Mouse (Mus musculus) limb, embryonic 15.5 days (tissue): Measurements from ENCODE around the gene Depdc5. TPM values are rescaled to one million over a fixed set of nuclear protein-coding genes. Genes with fewer than 3 reads are reported as not detected.
A peak's percentile ranks its signal among the peaks of the same experiment; 100 is the strongest.
"Not testable (repeated sequence)": the region's sequence is repeated elsewhere in the genome, so short reads cannot be mapped to it uniquely, and the experiment has no call there.

Experiments used
- ATAC-seq: fragments of 200-750 bp; cut with Nextera tagmentation; 2 replicates; pipeline ENCODE4 v1.8.0; 2017; ENCODE audit warnings: low read depth, moderate TSS enrichment; ENCODE audit not compliant: insufficient number of reproducible peaks, low FRiP score, low TSS enrichment
- H3K27ac ChIP-seq: fragments of 300-500 bp; sonication (generic); 2 replicates; pipeline ENCODE4 v1.5.1; 2015; ENCODE audit warnings: moderate library complexity, mild to moderate bottlenecking, inconsistent platforms
- H3K27me3 ChIP-seq: fragments of 300-500 bp; sonication (generic); 2 replicates; pipeline ENCODE4 v1.6.1; 2015; ENCODE audit warnings: inconsistent platforms
- H3K36me3 ChIP-seq: fragments of 300-500 bp; sonication (generic); 2 replicates; pipeline ENCODE4 v1.6.1; 2015; ENCODE audit warnings: inconsistent platforms
- H3K4me1 ChIP-seq: fragments of 300-500 bp; sonication (generic); 2 replicates; pipeline ENCODE4 v1.6.1; 2015; ENCODE audit warnings: inconsistent platforms
- H3K4me2 ChIP-seq: fragments of 300-500 bp; sonication (generic); 2 replicates; pipeline ENCODE4 v1.6.1; 2015; ENCODE audit warnings: mild to moderate bottlenecking, inconsistent platforms
- H3K4me3 ChIP-seq: fragments of 300-500 bp; sonication (generic); 2 replicates; pipeline ENCODE4 v1.5.1; 2015; ENCODE audit warnings: mild to moderate bottlenecking, inconsistent platforms
- H3K9ac ChIP-seq: fragments of 300-500 bp; sonication (generic); 2 replicates; pipeline ENCODE4 v1.6.1; 2015; ENCODE audit warnings: inconsistent platforms
- H3K9me3 ChIP-seq: fragments of 300-500 bp; sonication (generic); 2 replicates; pipeline ENCODE4 v1.6.1; 2016; ENCODE audit warnings: inconsistent platforms
- WGBS: fragments of 180-500 bp; shearing (Covaris S2); methylation state at CpG from one replicate; pipeline ENCODE4 v1.1.7; 2015; 5-methylcytosine and 5-hydroxymethylcytosine counted together
- polyA plus RNA-seq: library from polyadenylated mRNA; unstranded; fragments of >200 nt; fragmentation: Nextera tagmentation; extraction: Ambion mirVana; gene quantifications from 2 replicates; pipeline ENCODE4 v1.2.1, GENCODE M21; 2015

Depdc5 gene
- polyA plus RNA-seq, 1 experiment from 2014 or later = 19.7 TPM

GRCm38 (mm10) chr5:32853731-32854507 lies 9.6 kb upstream of the Depdc5 start, which contains the start of gene Prr14l:
TSS of gene Prr14l (minus strand) at chr5:32854256.
- Histone ChIP-seq H3K27me3 (no peaks in the 10 kb centered on the region), H3K36me3 (peaks cover 7% of the 10 kb centered on the region; the same call in 1 of the 2 replicates), H3K9ac (peak within 1 kb of the TSS; percentile 97), H3K4me2 (peak within 1 kb of the TSS; percentile 68), H3K27ac (peak within 1 kb of the TSS; percentile 89), H3K4me3 (peak within 1 kb of the TSS; percentile 97), H3K9me3 (no peaks in the 10 kb centered on the region), H3K4me1 (peaks cover 19% of the 10 kb centered on the region)
- ATAC-seq = peak; percentile 95
- under 1% methylated on average over 51 of the region's 51 CpGs for WGBS

- Histone ChIP-seq H3K9me3 (no peaks in the 10 kb centered on the region), H3K9ac (no peak overlapping the region), H3K27me3 (no peaks in the 10 kb centered on the region), H3K27ac (0 out of 2 replicates have a peak overlapping the region, but pooled peaks have one; percentile 57), H3K36me3 (peaks cover 3% of the 10 kb centered on the region; the same call in 1 of the 2 replicates), H3K4me3 (no peak overlapping the region), H3K4me1 (peaks cover 19% of the 10 kb centered on the region), H3K4me2 (no peak overlapping the region)
- ATAC-seq = no peak
- 90% methylated on average over 4 of the region's 4 CpGs for WGBS
Measured at GRCm38 (mm10) chr5:32854818-32855217, 8.7 kb upstream of the Depdc5 start.

GRCm38 (mm10) chr5:32855274-32855673 lies 8.2 kb upstream of the Depdc5 start:
- H3K9ac ChIP-seq, H3K9me3 ChIP-seq, ATAC-seq, H3K4me3 ChIP-seq, H3K27me3 ChIP-seq, H3K36me3 ChIP-seq, H3K27ac ChIP-seq, H3K4me2 ChIP-seq: not testable (repeated sequence)
- WGBS = 94% methylated on average over 3 of the region's 3 CpGs
- H3K4me1 ChIP-seq = peaks cover 19% of the 10 kb centered on the region

DNA sequence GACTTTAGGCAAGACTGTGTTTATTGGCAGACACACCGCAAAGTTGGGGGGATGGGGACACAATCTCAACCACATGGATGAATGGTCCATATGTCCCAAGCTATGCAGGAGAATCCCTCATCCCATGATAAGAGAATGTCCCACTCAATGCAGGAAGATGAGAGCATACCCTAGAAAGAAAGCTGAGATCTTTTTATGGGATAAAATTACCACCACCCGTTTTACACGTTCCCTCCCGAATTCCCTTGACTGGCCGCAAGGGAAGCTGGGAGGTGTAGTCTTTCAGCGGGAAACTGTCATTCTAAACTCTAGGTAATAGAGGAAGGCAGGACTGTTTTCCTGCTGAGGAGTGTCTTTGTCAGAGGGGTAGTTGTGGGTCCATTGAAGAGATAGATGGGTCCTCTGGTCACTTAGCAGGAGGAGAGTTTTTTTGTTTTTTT lies 5.7 kb upstream of the Depdc5 start:
- H3K36me3 ChIP-seq = no peaks in the 10 kb centered on the region
- under 1% methylated on average over 6 of the region's 6 CpGs for WGBS
- no peaks in the 10 kb centered on the region for H3K9me3 ChIP-seq
- H3K4me2 ChIP-seq = peak overlapping the region; percentile 49
- H3K9ac ChIP-seq = 0 out of 2 replicates have a peak overlapping the region, but pooled peaks have one; percentile 23
- H3K27me3 ChIP-seq = no peaks in the 10 kb centered on the region
- H3K4me3 ChIP-seq = peak overlapping the region; percentile 46
- peak overlapping the region; percentile 75 for H3K27ac ChIP-seq
- 0 out of 2 replicates have a peak, but pooled peaks have one; percentile 27 for ATAC-seq
- peaks cover 8% of the 10 kb centered on the region for H3K4me1 ChIP-seq

DNA sequence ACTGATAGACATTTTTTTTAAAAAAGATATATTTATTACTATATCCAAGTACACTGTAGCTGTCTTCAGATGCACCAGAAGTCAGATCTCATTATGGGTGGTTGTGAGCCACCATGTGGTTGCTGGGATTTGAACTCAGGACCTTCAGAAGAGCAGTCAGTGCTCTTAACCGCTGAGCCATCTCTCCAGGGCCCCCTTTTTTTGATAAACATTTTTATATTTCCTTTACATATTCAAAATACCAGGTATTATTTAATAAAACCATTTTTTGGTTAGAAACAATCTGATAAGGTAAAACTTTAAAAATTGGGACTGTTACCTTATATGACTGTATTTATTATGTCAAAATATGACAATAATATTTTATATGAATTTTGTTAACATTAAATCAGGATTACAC lies 2.4 kb upstream of the Depdc5 start:
- H3K27ac ChIP-seq = no peak overlapping the region
- no peaks in the 10 kb centered on the region for H3K36me3 ChIP-seq
- no peak for ATAC-seq
- 81% methylated on average over 1 of the region's 1 CpGs for WGBS
- no peak overlapping the region for H3K4me2 ChIP-seq
- H3K4me3 ChIP-seq = no peak overlapping the region
- peaks cover 10% of the 10 kb centered on the region for H3K4me1 ChIP-seq
- no peaks in the 10 kb centered on the region for H3K9me3 ChIP-seq
- H3K9ac ChIP-seq = no peak overlapping the region
- no peaks in the 10 kb centered on the region for H3K27me3 ChIP-seq

- Histone ChIP-seq H3K36me3 (peaks cover 6% of the 10 kb centered on the region; the same call in 1 of the 2 replicates), H3K4me2 (peak overlapping the region; percentile 59; the same call in 1 of the 2 replicates), H3K4me1 (peaks cover 7% of the 10 kb centered on the region), H3K27me3 (no peaks in the 10 kb centered on the region), H3K9me3 (no peaks in the 10 kb centered on the region), H3K27ac (no peak overlapping the region), H3K4me3 (no peak overlapping the region), H3K9ac (no peak overlapping the region)
- 59% methylated on average over 6 of the region's 6 CpGs for WGBS
- no peak for ATAC-seq
Measured at GRCm38 (mm10) chr5:32862469-32863132, 900 bp upstream of the Depdc5 start.

GRCm38 (mm10) chr5:32869389-32870024 lies 6.0 kb downstream of the Depdc5 start:
- peaks cover 54% of the 10 kb centered on the region for H3K36me3 ChIP-seq

GRCm38 (mm10) chr5:32872346-32872745 lies 8.8 kb downstream of the Depdc5 start:
- H3K36me3 ChIP-seq = peaks cover 65% of the 10 kb centered on the region
- H3K4me2 ChIP-seq = no peak overlapping the region
- no peak overlapping the region for H3K9ac ChIP-seq
- WGBS = 91% methylated on average over 5 of the region's 5 CpGs
- ATAC-seq = no peak
- no peak overlapping the region for H3K27ac ChIP-seq
- H3K4me1 ChIP-seq = no peaks in the 10 kb centered on the region
- H3K9me3 ChIP-seq = no peaks in the 10 kb centered on the region
- no peaks in the 10 kb centered on the region for H3K27me3 ChIP-seq
- H3K4me3 ChIP-seq = no peak overlapping the region

More at GRCm38 (mm10) chr5:32869389-32870024, 6.0 kb downstream of the Depdc5 start:
- Histone ChIP-seq H3K9ac (no peak overlapping the region), H3K4me1 (peaks cover 1% of the 10 kb centered on the region), H3K27ac (no peak overlapping the region), H3K4me3 (no peak overlapping the region), H3K27me3 (no peaks in the 10 kb centered on the region), H3K9me3 (no peaks in the 10 kb centered on the region), H3K4me2 (no peak overlapping the region)
- whole genome bisulfite sequencing = 92% methylated on average over 5 of the region's 5 CpGs
- no peak for ATAC-seq

GRCm38 (mm10) chr5:32886739-32887138 lies 23.2 kb downstream of the Depdc5 start:
- no peaks in the 10 kb centered on the region for H3K4me1 ChIP-seq
- ATAC-seq = no peak
- peaks cover 64% of the 10 kb centered on the region for H3K36me3 ChIP-seq
- no peak overlapping the region for H3K4me2 ChIP-seq
- H3K27me3 ChIP-seq = no peaks in the 10 kb centered on the region
- no peak overlapping the region for H3K9ac ChIP-seq
- 70% methylated on average over 3 of the region's 3 CpGs for WGBS
- no peak overlapping the region for H3K4me3 ChIP-seq
- H3K9me3 ChIP-seq = no peaks in the 10 kb centered on the region
- H3K27ac ChIP-seq = no peak overlapping the region

DNA sequence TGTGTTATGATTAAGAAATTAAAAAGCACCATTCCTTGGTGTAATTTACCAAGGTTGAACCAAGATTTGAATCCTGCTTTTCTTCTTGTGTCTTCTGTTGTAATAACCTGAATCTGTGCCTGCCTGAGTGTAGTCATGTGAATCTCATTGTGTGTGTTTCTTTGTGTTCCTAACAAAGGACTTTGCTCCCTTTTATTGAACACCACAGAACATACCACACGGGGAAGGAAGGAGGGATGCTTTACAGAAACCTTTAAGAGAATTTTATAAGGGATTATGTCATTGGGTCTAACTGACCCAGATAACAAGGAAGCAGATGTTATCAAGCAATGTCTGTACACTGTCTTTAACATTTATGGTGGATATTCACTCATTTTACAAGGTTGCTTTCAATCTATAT lies 44.0 kb downstream of the Depdc5 start:
- H3K4me3 ChIP-seq = no peak overlapping the region
- H3K36me3 ChIP-seq = peaks cover 58% of the 10 kb centered on the region
- no peak overlapping the region for H3K27ac ChIP-seq
- no peaks in the 10 kb centered on the region for H3K9me3 ChIP-seq
- 72% methylated on average over 1 of the region's 1 CpGs for WGBS
- H3K4me2 ChIP-seq = no peak overlapping the region
- ATAC-seq = no peak
- no peak overlapping the region for H3K9ac ChIP-seq
- H3K4me1 ChIP-seq = no peaks in the 10 kb centered on the region
- no peaks in the 10 kb centered on the region for H3K27me3 ChIP-seq

GRCm38 (mm10) chr5:32914071-32914470 lies 50.6 kb downstream of the Depdc5 start:
- no peaks in the 10 kb centered on the region for H3K27me3 ChIP-seq
- no peak overlapping the region for H3K27ac ChIP-seq
- H3K9ac ChIP-seq = no peak overlapping the region
- no peak overlapping the region for H3K4me3 ChIP-seq
- 70% methylated on average over 3 of the region's 3 CpGs for WGBS
- H3K4me1 ChIP-seq = no peaks in the 10 kb centered on the region
- H3K9me3 ChIP-seq = no peaks in the 10 kb centered on the region
- H3K36me3 ChIP-seq = peaks cover 47% of the 10 kb centered on the region
- ATAC-seq = no peak
- H3K4me2 ChIP-seq = no peak overlapping the region
